Mouse (Mus musculus) MEL (cell line): Measurements from ENCODE around the gene Suclg1. TPM values are rescaled to one million over a fixed set of nuclear protein-coding genes. Genes with fewer than 3 reads are reported as not detected.

ENCODE experiments used
- DNase-seq: peaks from one replicate; pipeline ENCODE4 v3.0.0; 2011; ENCODE audit warnings: low read depth, low spot score
- H3K27ac ChIP-seq: 2 replicates; pipeline ENCODE4 v1.5.1; 2012; ENCODE audit warnings: low read depth, mild to moderate bottlenecking, control low read depth, low read length, moderate library complexity; ENCODE audit not compliant: control insufficient read depth
- H3K27me3 ChIP-seq, 2 experiments: fragments of 150-350 bp in 1 of 2; sonication (generic) in 1 of 2; 2 replicates each; pipeline ENCODE4 v1.6.1; 2012; ENCODE audit warnings: low read length in 2 of 2, mild to moderate bottlenecking in 2 of 2, improper control_type of control experiment in 1 of 2, moderate library complexity in 1 of 2; ENCODE audit not compliant: insufficient read depth in 2 of 2, control insufficient read depth in 1 of 2
- H3K36me3 ChIP-seq, 2 experiments: 2 replicates each; pipeline ENCODE4 v1.6.1; 2012 to 2014; ENCODE audit warnings: low read length in 2 of 2, improper control_type of control experiment in 1 of 2, inconsistent platforms in 1 of 2, mild to moderate bottlenecking in 1 of 2; ENCODE audit not compliant: insufficient read depth in 2 of 2, control insufficient read depth in 1 of 2
- H3K4me1 ChIP-seq, 2 experiments: fragments of 150-350 bp in 1 of 2; sonication (generic) in 1 of 2; 2 replicates each; pipeline ENCODE4 v1.6.1; 2012; ENCODE audit warnings: low read length in 2 of 2, improper control_type of control experiment in 1 of 2, mild to moderate bottlenecking in 1 of 2; ENCODE audit not compliant: insufficient read depth in 2 of 2, control insufficient read depth in 1 of 2
- H3K4me3 ChIP-seq, 2 experiments: fragments of 150-350 bp in 1 of 2; sonication (generic) in 1 of 2; 2 replicates each; pipeline ENCODE4 v1.5.1; 2012; ENCODE audit warnings: low read depth in 2 of 2, low read length in 2 of 2, mild to moderate bottlenecking in 2 of 2, moderate library complexity in 2 of 2, control low read depth in 1 of 2, improper control_type of control experiment in 1 of 2; ENCODE audit not compliant: control insufficient read depth in 1 of 2, insufficient read depth in 1 of 2
- H3K79me2 ChIP-seq: 2 replicates; pipeline ENCODE4 v1.6.1; 2012; ENCODE audit warnings: mild to moderate bottlenecking, low read length, moderate library complexity; ENCODE audit not compliant: control insufficient read depth, poor library complexity, insufficient read depth
- H3K9ac ChIP-seq: 2 replicates; pipeline ENCODE4 v1.6.1; 2012; ENCODE audit warnings: low read depth, mild to moderate bottlenecking, control low read depth, low read length, moderate library complexity; ENCODE audit not compliant: control insufficient read depth, poor library complexity, severe bottlenecking
- H3K9me3 ChIP-seq: fragments of 150-350 bp; sonication (generic); replicated peaks from 2 replicates; pipeline ENCODE4 v1.6.1; 2012; ENCODE audit warnings: mild to moderate bottlenecking, low read length, improper control_type of control experiment, moderate library complexity; ENCODE audit not compliant: insufficient read depth
- CHD1 ChIP-seq: IDR thresholded peaks from 2 replicates; pipeline ENCODE4 v1.6.1; 2012; ENCODE audit warnings: low read depth, mild to moderate bottlenecking, inconsistent platforms, low read length, improper control_type of control experiment
- E2F4 ChIP-seq: IDR thresholded peaks from 2 replicates; pipeline ENCODE4 v1.6.1; 2011; ENCODE audit warnings: low read depth, low read length, improper control_type of control experiment, borderline replicate concordance
- EP300 ChIP-seq, 2 experiments: IDR thresholded peaks; 2 replicates each; pipeline ENCODE4 v1.6.1; 2011; ENCODE audit warnings: improper control_type of control experiment in 2 of 2, low read length in 2 of 2, low read depth in 1 of 2, mild to moderate bottlenecking in 1 of 2
- ETS1 ChIP-seq: IDR thresholded peaks from 2 replicates; pipeline ENCODE4 v1.6.1; 2012; ENCODE audit warnings: low read depth, mild to moderate bottlenecking, inconsistent platforms, low read length, improper control_type of control experiment, moderate library complexity
- GABPA ChIP-seq: IDR thresholded peaks from 2 replicates; pipeline ENCODE4 v1.6.1; 2012; ENCODE audit warnings: low read depth, mild to moderate bottlenecking, inconsistent platforms, low read length, improper control_type of control experiment, moderate library complexity
- GATA1 ChIP-seq: IDR thresholded peaks from 2 replicates; pipeline ENCODE4 v1.6.1; 2011; ENCODE audit warnings: low read depth, low read length, improper control_type of control experiment
- HCFC1 ChIP-seq: IDR thresholded peaks from 2 replicates; pipeline ENCODE4 v1.6.1; 2012; ENCODE audit warnings: low read depth, mild to moderate bottlenecking, inconsistent platforms, low read length, improper control_type of control experiment, moderate library complexity
- KAT2A ChIP-seq: conservative IDR thresholded peaks from 2 replicates; pipeline ENCODE4 v1.6.1; 2012; ENCODE audit warnings: low read depth, low read length, improper control_type of control experiment, inconsistent platforms
- MAFK ChIP-seq: IDR thresholded peaks from 2 replicates; pipeline ENCODE4 v1.6.1; 2011; ENCODE audit warnings: low read depth, mild to moderate bottlenecking, low read length, improper control_type of control experiment, borderline replicate concordance
- MEF2A ChIP-seq: IDR thresholded peaks from 2 replicates; pipeline ENCODE4 v1.6.1; 2014; ENCODE audit warnings: low read depth, mild to moderate bottlenecking, inconsistent platforms, low read length, improper control_type of control experiment; ENCODE audit not compliant: poor library complexity, insufficient replicate concordance, severe bottlenecking; ENCODE audit errors: extremely low read depth
- MYB ChIP-seq: IDR thresholded peaks from 2 replicates; pipeline ENCODE4 v1.6.1; 2011; ENCODE audit warnings: mild to moderate bottlenecking, low read depth, low read length, improper control_type of control experiment
- MYC ChIP-seq: IDR thresholded peaks from 2 replicates; pipeline ENCODE4 v1.6.1; 2011; ENCODE audit warnings: low read depth, mild to moderate bottlenecking, low read length, improper control_type of control experiment, moderate library complexity
- NELFE ChIP-seq: IDR thresholded peaks from 2 replicates; pipeline ENCODE4 v1.6.1; 2011; ENCODE audit warnings: low read depth, low read length, improper control_type of control experiment
- POLR2A ChIP-seq, 2 experiments: IDR thresholded peaks; 2 replicates each; pipeline ENCODE4 v1.6.1; 2011 to 2012; ENCODE audit warnings: low read length in 2 of 2, mild to moderate bottlenecking in 2 of 2, control low read depth in 1 of 2, improper control_type of control experiment in 1 of 2, low read depth in 1 of 2, moderate library complexity in 1 of 2; ENCODE audit not compliant: control insufficient read depth in 1 of 2, insufficient read depth in 1 of 2, poor library complexity in 1 of 2
- POLR2AphosphoS2 ChIP-seq: IDR thresholded peaks from 2 replicates; pipeline ENCODE4 v1.6.1; 2011; ENCODE audit warnings: low read length, improper control_type of control experiment
- RAD21 ChIP-seq: IDR thresholded peaks from 2 replicates; pipeline ENCODE4 v1.6.1; 2011; ENCODE audit warnings: mild to moderate bottlenecking, low read depth, low read length, improper control_type of control experiment
- RCOR1 ChIP-seq: IDR thresholded peaks from 2 replicates; pipeline ENCODE4 v1.6.1; 2012; ENCODE audit warnings: low read depth, mild to moderate bottlenecking, inconsistent platforms, low read length, improper control_type of control experiment
- UBTF ChIP-seq: IDR thresholded peaks from 2 replicates; pipeline ENCODE4 v1.6.1; 2012; ENCODE audit warnings: low read depth, mild to moderate bottlenecking, inconsistent platforms, low read length, improper control_type of control experiment, moderate library complexity, borderline replicate concordance; ENCODE audit not compliant: insufficient read depth
- USF1 ChIP-seq: IDR thresholded peaks from 2 replicates; pipeline ENCODE4 v1.6.1; 2014; ENCODE audit warnings: low read depth, mild to moderate bottlenecking, inconsistent platforms, low read length, improper control_type of control experiment, moderate library complexity
- ZC3H11A ChIP-seq: IDR thresholded peaks from 2 replicates; pipeline ENCODE4 v1.6.1; 2012; ENCODE audit warnings: low read depth, mild to moderate bottlenecking, inconsistent platforms, low read length, improper control_type of control experiment
- ZKSCAN1 ChIP-seq: IDR thresholded peaks from 2 replicates; pipeline ENCODE4 v1.6.1; 2012; ENCODE audit warnings: low read depth, mild to moderate bottlenecking, inconsistent platforms, low read length, improper control_type of control experiment, moderate library complexity
- ZNF384 ChIP-seq: IDR thresholded peaks from 2 replicates; pipeline ENCODE4 v1.6.1; 2012; ENCODE audit warnings: low read depth, mild to moderate bottlenecking, inconsistent platforms, low read length, improper control_type of control experiment
- polyA plus RNA-seq, 2 experiments: library from polyadenylated mRNA; stranded (reverse) in 1 of 2; unstranded in 1 of 2; fragments of >175 nt in 1 of 2; fragments of >200 nt in 1 of 2; gene quantifications; 2 replicates each; pipeline versions ENCODE4 v1.2.1 to v1.2.4; 2012; ENCODE audit warnings: low replicate concordance in 2 of 2, low read depth in 1 of 2; ENCODE audit not compliant: insufficient read length in 2 of 2, insufficient read depth in 1 of 2, missing spikeins in 1 of 2
- total RNA-seq: library from RNA; depleted of rRNA; stranded (reverse); fragments of 300-350 nt; gene quantifications from 2 replicates; pipeline ENCODE4 v1.2.3, GENCODE M21; 2012

The Suclg1 gene
- total and polyA plus RNA-seq, 3 experiments, result 158 to 207 TPM; not detected in 1

- peak; percentile 53 for DNase-seq
- H3K4me1 ChIP-seq, result no peaks in the 10 kb centered on the region
- H3K4me3 ChIP-seq, result no peak overlapping the region
- no peaks in the 10 kb centered on the region for H3K79me2 ChIP-seq
- H3K27me3 ChIP-seq, result no peaks in the 10 kb centered on the region
- no peak overlapping the region for H3K27ac ChIP-seq
- H3K9ac ChIP-seq, result no peak overlapping the region
- no peaks in the 10 kb centered on the region for H3K9me3 ChIP-seq
- H3K36me3 ChIP-seq, result no peaks in the 10 kb centered on the region
- no peak for TF ChIP-seq ZC3H11A
- peak in 1 of 2 experiments; percentile 28; a peak in 1 of 4 replicates for TF ChIP-seq EP300 (IDR thresholded peaks at IDR 0.05; ENCODE audit: low read depth in 1 of 2, low read length in 2 of 2)
Observed at GRCm38 (mm10) chr6:73228408-73228807, 19.8 kb upstream of the Suclg1 start.

GRCm38 (mm10) chr6:73228881-73229280, 19.3 kb upstream of the Suclg1 start:
- no peak overlapping the region for H3K9ac ChIP-seq
- H3K4me1 ChIP-seq, result no peaks in the 10 kb centered on the region
- H3K36me3 ChIP-seq, result no peaks in the 10 kb centered on the region
- no peak for TF ChIP-seq KAT2A
- no peak for TF ChIP-seq ETS1
- TF ChIP-seq USF1, result no peak
- no peak for TF ChIP-seq E2F4
- TF ChIP-seq MYC, result no peak
- TF ChIP-seq NELFE, result no peak
- TF ChIP-seq RAD21, result no peak
- no peak for TF ChIP-seq POLR2AphosphoS2
- no peak for TF ChIP-seq RCOR1
- no peak for TF ChIP-seq MEF2A
- no peak for TF ChIP-seq GATA1
- TF ChIP-seq ZKSCAN1, result no peak
- TF ChIP-seq HCFC1, result no peak
- no peak for TF ChIP-seq CHD1
- TF ChIP-seq UBTF, result no peak
- no peak for TF ChIP-seq ZNF384
- no peak for TF ChIP-seq POLR2A (IDR thresholded peaks at IDR 0.05; ENCODE audit: control insufficient read depth in 1 of 2, insufficient read depth in 1 of 2, low read depth in 1 of 2, low read length in 2 of 2, poor library complexity in 1 of 2)
- TF ChIP-seq MAFK, result no peak
- TF ChIP-seq MYB, result no peak
- no peak for TF ChIP-seq GABPA
- H3K9me3 ChIP-seq, result no peaks in the 10 kb centered on the region
- no peaks in the 10 kb centered on the region for H3K79me2 ChIP-seq
- DNase-seq, result no peak
- no peak overlapping the region for H3K4me3 ChIP-seq
- no peaks in the 10 kb centered on the region for H3K27me3 ChIP-seq
- no peak overlapping the region for H3K27ac ChIP-seq
